Mouse (Mus musculus) embryonic fibroblast, embryonic 13.5 days (primary cell): ENCODE results near the gene Traip. TPM values are rescaled to one million over a fixed set of nuclear protein-coding genes. Genes with fewer than 3 reads are reported as not detected.

ENCODE experiments used
- H3K27ac ChIP-seq: 2 replicates; pipeline ENCODE4 v1.5.1; 2012; ENCODE audit warnings: low read length, control low read depth, inconsistent platforms; ENCODE audit not compliant: insufficient read depth
- H3K4me1 ChIP-seq: 2 replicates; pipeline ENCODE4 v1.6.1; 2011; ENCODE audit warnings: low read length; ENCODE audit not compliant: control insufficient read depth, insufficient read depth
- H3K4me3 ChIP-seq: 2 replicates; pipeline ENCODE4 v1.5.1; 2011; ENCODE audit warnings: mild to moderate bottlenecking, control low read depth, low read length; ENCODE audit not compliant: insufficient read depth
- CTCF ChIP-seq: IDR thresholded peaks from 2 replicates; pipeline ENCODE4 v1.5.1; 2011; ENCODE audit warnings: mild to moderate bottlenecking, control low read depth, low read length, moderate library complexity, borderline replicate concordance; ENCODE audit not compliant: insufficient read depth
- POLR2A ChIP-seq: IDR thresholded peaks from 2 replicates; pipeline ENCODE4 v1.6.1; 2011; ENCODE audit warnings: low read depth, mild to moderate bottlenecking, control low read depth, low read length, moderate library complexity
- polyA plus RNA-seq: library from polyadenylated mRNA; stranded (reverse); fragments of >200 nt; gene quantifications from 2 replicates; pipeline ENCODE4 v1.2.4, GENCODE M21; 2011; ENCODE audit warnings: low read depth; ENCODE audit not compliant: missing spikeins, insufficient read length

The Traip gene
- polyA plus RNA-seq, 1 experiment: 13.5 TPM

DNA sequence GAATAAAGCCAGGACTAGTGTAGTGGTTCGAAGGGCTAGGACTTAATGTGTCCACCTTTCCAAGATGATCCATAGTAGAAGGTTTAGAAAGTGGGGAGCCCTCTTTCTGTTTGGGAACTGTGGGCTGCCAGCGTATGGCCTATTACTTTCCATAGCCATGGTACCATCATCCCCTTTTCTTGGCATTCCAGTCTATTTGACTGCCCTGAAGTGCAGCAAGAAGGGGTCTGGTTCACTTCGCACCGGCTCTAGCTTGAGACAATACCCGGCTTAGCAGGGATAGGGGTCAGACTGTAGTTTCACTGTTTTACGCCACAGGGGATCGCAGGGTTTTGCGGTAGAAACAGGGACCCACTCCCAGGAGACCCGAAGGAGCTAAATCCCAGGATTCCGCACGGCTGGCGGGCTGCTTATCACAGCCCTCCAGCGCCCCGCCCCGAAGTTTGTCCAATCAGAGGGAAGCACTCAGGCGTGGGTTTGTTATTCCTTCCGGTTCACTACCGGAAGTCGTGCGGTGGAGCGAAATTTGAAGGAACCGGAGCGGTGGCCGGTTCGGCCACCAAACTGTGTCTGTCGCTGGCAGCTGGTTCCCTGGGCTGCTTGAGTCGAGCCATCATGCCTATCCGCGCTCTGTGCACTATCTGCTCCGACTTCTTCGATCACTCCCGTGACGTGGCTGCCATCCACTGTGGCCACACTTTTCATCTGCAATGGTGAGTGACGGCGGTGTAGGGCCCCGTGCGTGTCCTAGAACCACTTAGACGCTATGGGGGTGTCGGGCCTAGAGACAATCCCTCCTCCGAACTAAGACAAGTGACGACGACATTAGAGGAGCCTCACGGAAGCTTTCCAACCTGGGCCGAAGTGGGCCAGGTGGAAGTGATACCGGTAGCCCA is 772 bp downstream of the Traip start:
- peaks cover 8% of the 10 kb centered on the region for H3K4me1 ChIP-seq
- peak overlapping the region; percentile 80 for H3K4me3 ChIP-seq
- peak overlapping the region; percentile 10; the same call in 1 of the 2 replicates for H3K27ac ChIP-seq
- TF ChIP-seq CTCF: no peak
- TF ChIP-seq POLR2A: peak; percentile 88

DNA sequence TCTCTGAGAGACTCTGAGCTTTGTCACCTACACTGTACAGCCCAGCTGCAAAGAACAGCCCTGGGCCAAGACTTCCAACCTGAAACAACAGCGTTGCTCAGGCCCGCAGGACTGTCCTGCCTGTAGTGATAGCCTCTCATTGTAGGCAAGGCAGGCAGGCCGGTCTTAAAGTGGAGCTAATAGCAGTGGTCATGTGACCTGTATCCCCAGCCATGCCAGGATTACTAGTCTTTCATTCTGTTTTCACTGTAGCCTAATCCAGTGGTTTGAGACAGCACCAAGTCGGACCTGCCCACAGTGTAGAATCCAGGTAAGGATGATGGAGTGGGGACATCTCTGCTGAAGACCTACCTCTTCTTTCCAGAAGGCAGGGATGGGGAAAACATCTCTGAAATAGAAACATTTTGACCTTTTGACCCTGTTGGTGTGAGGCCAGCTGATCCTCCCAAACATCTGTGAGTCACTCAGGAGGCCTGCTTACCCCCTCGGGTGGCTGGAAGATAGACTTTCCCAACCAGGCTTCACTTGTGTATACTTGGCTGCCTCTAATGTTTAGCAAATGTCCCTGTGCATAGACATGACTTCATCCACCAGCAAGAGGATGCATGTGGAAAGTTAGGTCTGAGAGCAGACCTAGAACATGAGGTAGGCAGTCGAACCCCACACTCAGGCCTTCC is 5.8 kb downstream of the Traip start:
- H3K4me3 ChIP-seq: no peak overlapping the region
- H3K27ac ChIP-seq: no peak overlapping the region
- no peak for TF ChIP-seq CTCF
- TF ChIP-seq POLR2A: no peak
- H3K4me1 ChIP-seq: peaks cover 13% of the 10 kb centered on the region

DNA sequence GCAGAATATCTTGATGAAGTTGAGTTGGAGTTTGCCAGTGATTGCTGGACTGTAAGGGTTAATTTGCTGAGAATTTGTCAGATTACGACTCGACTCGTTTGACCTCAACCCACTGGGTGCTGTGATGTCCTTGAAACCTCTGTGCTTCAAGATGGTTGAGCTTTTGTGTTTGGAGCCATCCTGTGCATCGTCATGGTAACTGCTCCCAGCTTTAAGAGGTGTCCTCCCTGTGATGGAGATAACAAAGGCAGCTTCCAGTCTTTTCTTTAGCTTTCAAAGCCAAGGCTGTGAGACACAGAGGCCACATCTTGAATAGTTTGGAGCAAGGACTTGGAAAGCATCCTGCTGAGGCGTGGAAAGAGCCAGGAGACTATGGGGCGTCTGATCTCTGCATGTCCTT is 7.2 kb downstream of the Traip start:
- Histone ChIP-seq H3K4me1 (peaks cover 7% of the 10 kb centered on the region), H3K4me3 (no peak overlapping the region), H3K27ac (no peak overlapping the region)
- TF ChIP-seq CTCF: no peak
- no peak for TF ChIP-seq POLR2A

DNA sequence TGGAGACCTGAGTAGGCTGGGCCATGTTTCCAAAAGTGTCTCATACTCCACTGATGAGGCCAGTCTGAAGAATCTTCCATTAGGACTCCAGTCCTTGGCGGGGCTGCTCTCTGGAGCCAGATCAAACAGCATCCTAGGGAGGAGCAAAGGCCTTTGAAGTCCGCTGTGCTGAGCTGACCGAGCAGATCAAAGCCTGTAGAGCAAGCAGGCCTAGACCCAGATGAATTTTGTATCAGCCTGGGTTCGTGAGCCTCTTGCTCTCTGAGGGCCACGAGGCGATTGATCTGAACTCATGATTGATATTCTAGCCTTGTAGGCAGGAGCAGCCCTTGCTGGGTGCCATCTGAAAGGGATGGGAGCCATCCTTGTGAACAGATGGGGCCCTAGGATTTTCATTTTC is 10.0 kb downstream of the Traip start:
- no peak overlapping the region for H3K4me3 ChIP-seq
- no peak overlapping the region for H3K27ac ChIP-seq
- peaks cover 7% of the 10 kb centered on the region for H3K4me1 ChIP-seq
- TF ChIP-seq POLR2A (no peak), CTCF (no peak)

DNA sequence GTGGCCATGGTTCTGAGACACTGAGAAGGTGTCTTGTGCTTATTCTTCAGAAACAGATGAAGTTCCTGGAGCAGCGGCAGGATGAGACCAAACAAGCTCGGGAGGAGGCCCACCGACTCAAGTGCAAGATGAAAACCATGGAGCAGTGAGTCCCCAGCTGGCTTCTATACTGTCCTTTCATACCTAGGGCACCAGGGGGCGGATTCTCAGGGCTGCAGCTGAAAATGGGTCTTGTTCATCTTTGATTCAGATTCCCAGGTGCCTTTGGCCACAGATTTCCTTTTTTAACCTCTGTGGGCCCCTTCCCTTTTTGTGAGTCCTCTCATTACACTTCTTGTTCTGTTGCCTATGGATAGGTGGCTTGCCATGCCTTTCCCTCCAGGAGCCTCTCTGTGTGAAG is 11.0 kb downstream of the Traip start:
- Histone ChIP-seq H3K4me1 (peaks cover 2% of the 10 kb centered on the region), H3K27ac (no peak overlapping the region), H3K4me3 (no peak overlapping the region)
- TF ChIP-seq CTCF (no peak), POLR2A (no peak)

DNA sequence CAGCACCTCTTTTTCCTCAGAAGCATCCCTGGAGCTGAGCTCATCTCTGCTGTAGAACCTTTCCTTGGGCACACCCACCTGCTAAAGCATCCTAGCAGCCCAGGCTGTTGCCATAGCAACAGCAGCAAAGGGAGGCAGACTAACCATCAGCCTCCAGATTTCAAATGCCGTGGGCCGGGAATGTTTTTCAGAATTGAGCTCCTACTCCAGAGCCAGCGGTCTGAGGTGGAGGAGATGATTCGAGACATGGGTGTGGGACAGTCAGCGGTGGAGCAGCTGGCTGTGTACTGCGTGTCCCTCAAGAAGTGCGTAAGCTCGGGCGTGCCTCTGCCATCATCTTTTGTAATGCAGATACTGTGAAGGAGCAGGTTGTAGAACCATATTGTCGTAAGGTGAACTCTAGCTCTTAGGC is 11.4 kb downstream of the Traip start:
- no peak overlapping the region for H3K27ac ChIP-seq
- H3K4me3 ChIP-seq: no peak overlapping the region
- H3K4me1 ChIP-seq: no peaks in the 10 kb centered on the region
- no peak for TF ChIP-seq POLR2A
- TF ChIP-seq CTCF: no peak

DNA sequence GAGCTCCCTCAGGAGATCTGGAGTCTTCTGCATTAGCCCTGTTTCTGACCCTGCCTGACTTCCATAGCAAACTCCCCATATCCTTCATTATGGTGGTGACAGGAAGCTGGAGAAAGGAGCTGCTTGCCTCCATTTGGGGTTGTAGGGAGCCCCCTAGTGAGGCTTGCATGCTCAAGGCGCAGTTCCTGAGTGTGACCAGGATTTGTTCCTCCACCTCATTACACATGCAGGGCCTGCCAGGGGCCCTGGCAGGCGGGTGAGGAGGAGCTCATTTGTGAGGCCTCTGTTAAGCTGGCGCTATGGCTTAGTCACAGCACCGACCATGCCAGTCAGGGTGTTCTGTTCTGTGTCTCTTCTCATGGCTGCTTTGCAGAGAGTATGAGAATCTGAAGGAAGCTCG is 11.9 kb downstream of the Traip start:
- TF ChIP-seq CTCF (peak; percentile 34; the same call in 1 of the 2 replicates), POLR2A (no peak)
- Histone ChIP-seq H3K4me3 (no peak overlapping the region), H3K27ac (no peak overlapping the region), H3K4me1 (no peaks in the 10 kb centered on the region)

DNA sequence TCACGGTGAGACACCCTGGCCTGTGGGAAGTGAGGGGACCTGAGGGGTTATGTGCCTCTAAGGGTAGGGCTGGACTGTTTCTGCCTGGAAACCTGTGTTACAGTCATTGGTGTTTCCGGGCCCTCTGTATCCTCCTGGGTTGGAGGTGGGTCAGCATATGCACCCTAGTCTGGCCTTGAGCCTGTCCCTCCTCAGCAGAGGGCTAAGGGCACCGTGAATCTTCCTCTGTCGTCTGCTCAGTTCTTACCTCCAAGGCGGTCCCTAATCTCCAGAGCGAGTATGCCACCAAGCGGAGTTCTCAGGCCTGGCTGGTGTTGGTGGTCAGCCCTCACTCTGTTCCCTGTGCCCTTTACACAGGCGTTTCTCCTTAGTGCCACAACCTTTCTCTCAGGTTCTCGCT is 13.0 kb downstream of the Traip start:
- TF ChIP-seq POLR2A: no peak
- Histone ChIP-seq H3K27ac (no peak overlapping the region), H3K4me1 (no peaks in the 10 kb centered on the region), H3K4me3 (no peak overlapping the region)

DNA sequence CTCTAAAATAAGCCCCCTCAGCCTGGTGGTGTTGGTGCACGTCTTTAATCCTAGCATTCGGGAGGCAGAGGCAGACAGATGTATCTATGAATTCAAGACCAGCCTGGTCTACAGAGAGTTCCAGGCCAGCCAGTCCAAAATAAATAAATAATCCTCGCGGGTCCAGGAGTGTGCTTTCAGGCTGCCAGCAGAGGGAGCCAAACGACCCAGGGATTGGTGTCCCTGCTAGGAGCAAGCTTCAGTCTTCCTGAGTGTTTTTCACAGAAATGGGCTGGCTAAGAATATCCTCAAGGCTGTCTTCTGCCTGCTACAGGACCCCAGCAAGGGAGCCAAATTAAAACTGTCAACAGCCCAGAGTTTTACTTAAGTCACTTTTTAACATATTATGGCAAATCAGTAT is 13.8 kb downstream of the Traip start:
- no peaks in the 10 kb centered on the region for H3K4me1 ChIP-seq
- no peak overlapping the region for H3K27ac ChIP-seq
- H3K4me3 ChIP-seq: no peak overlapping the region
- TF ChIP-seq POLR2A: no peak
- TF ChIP-seq CTCF: peak; percentile 78

DNA sequence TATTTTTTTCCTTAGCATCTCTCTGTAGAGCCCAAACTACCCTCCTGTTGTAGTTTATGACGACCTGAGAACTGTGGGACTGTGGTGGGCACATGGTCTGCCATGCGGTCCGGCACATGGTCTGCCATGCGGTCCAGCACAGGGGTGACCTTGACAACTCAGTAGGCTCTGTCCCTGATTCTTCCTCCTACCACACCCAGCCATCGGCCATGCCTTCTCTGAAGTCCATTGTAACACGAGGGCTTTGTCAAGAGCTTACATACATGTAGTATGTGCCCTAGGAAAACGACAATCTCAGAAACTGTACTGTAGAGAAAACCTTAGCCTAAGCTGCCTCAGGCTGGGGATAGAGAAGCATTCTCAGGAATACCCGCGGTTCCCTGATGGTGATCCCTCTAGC is 14.7 kb downstream of the Traip start:
- no peak for TF ChIP-seq CTCF
- no peak for TF ChIP-seq POLR2A
- no peaks in the 10 kb centered on the region for H3K4me1 ChIP-seq
- no peak overlapping the region for H3K4me3 ChIP-seq
- no peak overlapping the region for H3K27ac ChIP-seq

DNA sequence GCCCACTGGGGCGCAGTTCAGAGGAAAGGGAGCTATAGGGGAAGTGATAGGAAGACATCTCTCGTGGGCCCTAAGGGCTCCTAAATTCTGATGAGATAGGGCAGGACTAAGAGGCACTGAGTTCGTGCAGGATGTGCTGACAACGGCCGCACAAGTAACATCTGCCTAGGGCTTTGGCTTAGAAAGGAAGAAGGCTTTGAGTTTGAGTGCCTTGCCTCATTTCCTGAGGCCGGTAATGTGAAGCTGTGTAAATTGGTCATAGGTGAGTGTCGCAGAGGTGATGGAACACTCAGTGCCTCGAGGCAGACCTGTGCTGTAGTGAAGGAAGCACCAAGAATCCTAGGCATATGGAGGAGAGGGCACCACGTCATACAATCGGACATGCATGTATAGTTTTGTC is 16.7 kb downstream of the Traip start:
- TF ChIP-seq CTCF: no peak
- TF ChIP-seq POLR2A: no peak
- Histone ChIP-seq H3K4me3 (no peak overlapping the region), H3K4me1 (no peaks in the 10 kb centered on the region), H3K27ac (no peak overlapping the region)
